Mouse (Mus musculus) embryonic fibroblast, embryonic 13.5 days (primary cell): ENCODE measurements around the gene Camk2d.

Experiments used
- CTCF ChIP-seq: IDR thresholded peaks from 2 replicates; pipeline ENCODE4 v1.5.1; 2011; ENCODE audit warnings: mild to moderate bottlenecking, control low read depth, low read length, moderate library complexity, borderline replicate concordance; ENCODE audit not compliant: insufficient read depth
- POLR2A ChIP-seq: IDR thresholded peaks from 2 replicates; pipeline ENCODE4 v1.6.1; 2011; ENCODE audit warnings: low read depth, mild to moderate bottlenecking, control low read depth, low read length, moderate library complexity

DNA sequence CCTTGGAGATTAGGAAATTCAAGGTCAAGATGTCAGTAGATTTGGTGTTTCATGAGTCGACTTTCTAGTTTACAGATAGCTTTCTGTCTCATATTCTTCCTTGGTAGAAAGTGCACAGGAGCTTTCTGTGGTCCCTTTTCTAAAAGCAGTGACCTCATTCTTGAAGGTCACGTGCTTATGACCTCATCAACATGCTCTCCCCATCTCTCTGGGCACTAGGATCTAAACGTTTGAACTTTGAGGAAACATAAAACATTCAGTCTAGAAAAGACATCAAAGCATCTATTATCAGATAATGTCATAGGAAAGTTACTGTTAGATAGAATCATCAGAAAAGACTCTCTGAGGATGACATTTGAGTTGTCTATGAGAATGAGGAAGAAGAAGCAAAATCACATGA, 32.3 kb downstream of the Camk2d start:
- TF ChIP-seq CTCF (no peak), POLR2A (no peak)
